Mouse (Mus musculus) small intestine, adult 2 months (tissue): Measurements from ENCODE around the gene Grb10. TPM values are rescaled to one million over a fixed set of nuclear protein-coding genes. Genes with fewer than 3 reads are reported as not detected.

Experiments used
- H3K27ac ChIP-seq: fragments of 200-500 bp; 2 replicates; pipeline ENCODE4 v1.5.1; 2012; ENCODE audit warnings: low read depth, low read length, control low read depth, inconsistent platforms; ENCODE audit not compliant: insufficient read depth
- H3K27me3 ChIP-seq: fragments of 200-500 bp; 2 replicates; pipeline ENCODE4 v1.6.1; 2012; ENCODE audit warnings: mild to moderate bottlenecking, moderate library complexity, low read length, inconsistent platforms; ENCODE audit not compliant: control insufficient read depth, insufficient read depth
- H3K36me3 ChIP-seq: fragments of 200-500 bp; 2 replicates; pipeline ENCODE4 v1.6.1; 2012; ENCODE audit warnings: mild to moderate bottlenecking, low read length, control low read depth, inconsistent platforms; ENCODE audit not compliant: control insufficient read depth, insufficient read depth
- H3K4me1 ChIP-seq: fragments of 200-500 bp; 2 replicates; pipeline ENCODE4 v1.6.1; 2012; ENCODE audit warnings: low read length, inconsistent platforms, mixed read lengths; ENCODE audit not compliant: control insufficient read depth, insufficient read depth, insufficient read length
- H3K4me3 ChIP-seq: fragments of 200-500 bp; 2 replicates; pipeline ENCODE4 v1.5.1; 2012; ENCODE audit warnings: low read depth, mild to moderate bottlenecking, control low read depth, inconsistent platforms, low read length, moderate library complexity
- CTCF ChIP-seq: fragments of 200-500 bp; IDR thresholded peaks from 2 replicates; pipeline ENCODE4 v1.5.1; 2012; ENCODE audit warnings: low read depth, mild to moderate bottlenecking, control low read depth, inconsistent platforms, low read length, moderate library complexity, mixed read lengths; ENCODE audit not compliant: insufficient replicate concordance, insufficient read length; ENCODE audit errors: extremely low read depth
- POLR2A ChIP-seq: fragments of 200-500 bp; IDR thresholded peaks from 2 replicates; pipeline ENCODE4 v1.6.1; 2012; ENCODE audit warnings: low read depth, mild to moderate bottlenecking, control low read depth, inconsistent platforms, low read length, moderate library complexity
- WGBS: fragments of 180-500 bp; shearing (Covaris S2); methylation state at CpG from one replicate; pipeline ENCODE4 v1.1.7; 2018; 5-methylcytosine and 5-hydroxymethylcytosine counted together
- polyA plus RNA-seq: library from polyadenylated mRNA; depleted of rRNA; stranded (reverse); fragments of >200 nt; gene quantifications from 2 replicates; pipeline ENCODE4 v1.2.3, GENCODE M21; 2012; rRNA removed

Grb10 gene
- polyA plus RNA-seq, 1 experiment = 2.5 TPM

- H3K4me1 ChIP-seq = peaks cover 26% of the 10 kb centered on the region
- no peaks in the 10 kb centered on the region for H3K27me3 ChIP-seq
- TF ChIP-seq CTCF (no peak), POLR2A (no peak)
- H3K4me3 ChIP-seq = no peak overlapping the region
- peaks cover 5% of the 10 kb centered on the region; the same call in 1 of the 2 replicates for H3K36me3 ChIP-seq
- no peak overlapping the region for H3K27ac ChIP-seq
- WGBS = 24% methylated on average over 11 of the region's 11 CpGs
Observed at GRCm38 (mm10) chr11:11884533-11885245, 153.8 kb downstream of the Grb10 start.

- H3K4me3 ChIP-seq = no peak overlapping the region
- WGBS = 88% methylated on average over 1 of the region's 1 CpGs
- H3K36me3 ChIP-seq = peaks cover 10% of the 10 kb centered on the region; the same call in 1 of the 2 replicates
- no peaks in the 10 kb centered on the region for H3K27me3 ChIP-seq
- peaks cover 15% of the 10 kb centered on the region for H3K4me1 ChIP-seq
- TF ChIP-seq POLR2A (no peak), CTCF (no peak)
- no peak overlapping the region for H3K27ac ChIP-seq
Observed at GRCm38 (mm10) chr11:11881783-11882155, 156.7 kb downstream of the Grb10 start.

- 88% methylated on average over 13 of the region's 13 CpGs for WGBS
- no peaks in the 10 kb centered on the region for H3K27me3 ChIP-seq
- TF ChIP-seq POLR2A (no peak), CTCF (no peak)
- H3K4me1 ChIP-seq = peaks cover 11% of the 10 kb centered on the region
- H3K27ac ChIP-seq = no peak overlapping the region
- peaks cover 11% of the 10 kb centered on the region; the same call in 1 of the 2 replicates for H3K36me3 ChIP-seq
- H3K4me3 ChIP-seq = no peak overlapping the region
Observed at GRCm38 (mm10) chr11:11881026-11881782, 157.3 kb downstream of the Grb10 start.

Other genes starting within 250 kb of the Grb10 start
- gene Fignl1, start 229.7 kb downstream of the Grb10 start, polyA plus RNA-seq = 0.17 and 0.85 TPM in 2 replicates
- gene Ddc, start 140.5 kb downstream of the Grb10 start, polyA plus RNA-seq = 49.0 and 58.4 TPM in 2 replicates